Mouse (Mus musculus) small intestine, adult 2 months (tissue): ENCODE data around the gene Il1f10.

ENCODE experiments used
- CTCF ChIP-seq: fragments of 200-500 bp; IDR thresholded peaks from 2 replicates; pipeline ENCODE4 v1.5.1; 2012; ENCODE audit warnings: low read depth, mild to moderate bottlenecking, control low read depth, inconsistent platforms, low read length, moderate library complexity, mixed read lengths; ENCODE audit not compliant: insufficient replicate concordance, insufficient read length; ENCODE audit errors: extremely low read depth
- POLR2A ChIP-seq: fragments of 200-500 bp; IDR thresholded peaks from 2 replicates; pipeline ENCODE4 v1.6.1; 2012; ENCODE audit warnings: low read depth, mild to moderate bottlenecking, control low read depth, inconsistent platforms, low read length, moderate library complexity

- TF ChIP-seq CTCF (no peak), POLR2A (no peak)
These were observed 3.6 kb downstream of the Il1f10 start for GRCm38 (mm10) chr2:24294616-24295015.
